Comparison of ENCODE assay signal across 2 mouse cellular contexts in the genomic region with DNA sequence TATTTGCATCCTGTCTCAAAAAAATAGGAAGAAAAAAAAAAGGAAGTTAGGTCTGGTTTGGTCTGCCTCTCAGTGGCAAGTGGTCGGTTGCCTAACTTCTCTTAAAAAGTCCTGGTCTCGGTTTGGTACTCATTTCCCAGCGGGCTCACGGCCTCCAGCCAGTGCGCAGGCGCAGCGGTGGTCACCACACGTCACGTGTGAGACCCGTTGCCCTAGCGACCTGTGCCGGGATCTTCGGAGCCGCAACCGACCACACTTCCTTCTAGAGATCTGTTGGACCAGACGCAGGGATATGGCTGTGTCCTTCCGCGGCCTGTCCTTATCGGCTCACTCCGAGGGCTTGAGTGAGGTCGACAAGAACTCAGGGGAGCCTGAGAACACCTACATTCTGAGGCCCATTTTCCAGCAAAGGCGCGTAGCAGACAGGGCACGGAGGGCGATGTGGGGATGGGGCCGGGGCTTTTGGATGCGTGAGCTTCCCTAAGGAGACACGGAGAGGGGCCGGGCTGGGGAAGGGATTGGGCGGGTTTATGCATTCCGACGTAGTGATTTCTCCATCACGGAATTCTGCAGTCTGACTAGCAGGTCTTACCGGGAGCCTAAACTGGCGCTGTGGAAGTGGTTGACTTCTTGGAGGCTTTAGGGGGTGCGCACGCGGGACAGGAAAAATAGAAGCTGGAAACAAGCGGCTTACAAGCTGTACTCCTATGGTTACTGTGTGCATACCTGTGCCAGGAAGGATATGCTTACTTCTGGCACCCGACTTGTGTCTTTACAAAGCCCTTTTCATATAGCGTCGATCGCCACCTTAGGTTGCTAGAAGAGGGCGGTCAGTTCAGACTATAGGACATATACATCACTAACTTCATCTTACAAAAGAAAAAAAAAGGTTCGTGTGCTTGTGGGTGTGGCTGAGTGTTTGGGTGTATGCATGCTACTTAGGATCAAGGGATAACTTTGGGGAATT.
TF ChIP-seq lines count a peak whose summit lies in the region.

A gene (plus strand): TSS at position 186 of the 967 bp plus-strand sequence.

TF ChIP-seq in C2C12, 6 proteins besides CTCF, POLR2A, EP300 and RAD21 (continued from another document):
- TF ChIP-seq MYOG (IDR thresholded peaks at IDR 0.05; ENCODE audit: control insufficient read depth, extremely low read depth, insufficient read length), result no peak

TF ChIP-seq in myocyte, 11 proteins besides CTCF, POLR2A, EP300 and RAD21 (continued from another document):
- TF ChIP-seq TCF12 (IDR thresholded peaks at IDR 0.05; ENCODE audit: insufficient read depth, poor library complexity, severe bottlenecking) (no peak), TCF3 (IDR thresholded peaks at IDR 0.05; ENCODE audit: insufficient read length, low read depth) (no peak), SRF (IDR thresholded peaks at IDR 0.05; ENCODE audit: control insufficient read depth, insufficient read length, low read depth) (no peak)
TF ChIP-seq in myocyte: peak in this region for 2.
